Mouse (Mus musculus): ENCODE results near the gene Ctnna2. TPM values are rescaled to one million over a fixed set of nuclear protein-coding genes. Genes with fewer than 3 reads are reported as not detected.

Gene Ctnna2
- total and polyA plus RNA-seq, 2 experiments from 2014 or later = 91.5 to 243 TPM

GRCm38 (mm10) chr6:77951276-77951675 lies 28.2 kb downstream of the Ctnna2 start:
- Histone ChIP-seq H3K9me3 (ENCODE audit: low read length) (no peaks in the 10 kb centered on the region), H3K4me1 (ENCODE audit: insufficient read depth) (no peaks in the 10 kb centered on the region), H3K9ac (no peak overlapping the region), H3K4me2 (ENCODE audit: low read depth) (no peak overlapping the region), H3K36me3 (ENCODE audit: insufficient read depth) (no peaks in the 10 kb centered on the region), H3K4me3 (ENCODE audit: low read depth, low read length) (no peak overlapping the region), H3K27ac (ENCODE audit: low read depth, low read length) (no peak overlapping the region), H3K27me3 (ENCODE audit: insufficient read depth, low read length) (no peaks in the 10 kb centered on the region)
- ATAC-seq = no peak
- no peak for DNase-seq
- TF ChIP-seq CTCF (IDR thresholded peaks at IDR 0.05; ENCODE audit: low read depth) = no peak
- 52% methylated on average over 4 of the region's 4 CpGs for WGBS

- Histone ChIP-seq H3K4me2 (ENCODE audit: low read depth) (no peak overlapping the region), H3K9me3 (ENCODE audit: low read length) (no peaks in the 10 kb centered on the region), H3K27ac (ENCODE audit: low read depth, low read length) (no peak overlapping the region), H3K36me3 (ENCODE audit: insufficient read depth) (no peaks in the 10 kb centered on the region), H3K4me1 (ENCODE audit: insufficient read depth) (no peaks in the 10 kb centered on the region), H3K9ac (no peak overlapping the region), H3K4me3 (ENCODE audit: low read depth, low read length) (no peak overlapping the region), H3K27me3 (ENCODE audit: insufficient read depth, low read length) (no peaks in the 10 kb centered on the region)
- WGBS = 76% methylated on average over 2 of the region's 2 CpGs
- DNase-seq = no peak
- TF ChIP-seq CTCF (IDR thresholded peaks at IDR 0.05; ENCODE audit: low read depth) = no peak
- ATAC-seq = no peak
Observed at GRCm38 (mm10) chr6:77950690-77951089, 28.8 kb downstream of the Ctnna2 start.

- H3K4me1 ChIP-seq (ENCODE audit: insufficient read depth) = no peaks in the 10 kb centered on the region
- 76% methylated on average over 3 of the region's 3 CpGs for WGBS
- no peak for TF ChIP-seq CTCF (IDR thresholded peaks at IDR 0.05; ENCODE audit: low read depth)
- H3K4me3 ChIP-seq (ENCODE audit: low read depth, low read length) = no peak overlapping the region
- no peak overlapping the region for H3K4me2 ChIP-seq (ENCODE audit: low read depth)
- ATAC-seq (no peak), DNase-seq (no peak)
- no peak overlapping the region for H3K27ac ChIP-seq (ENCODE audit: low read depth, low read length)
- H3K27me3 ChIP-seq (ENCODE audit: insufficient read depth, low read length) = no peaks in the 10 kb centered on the region
- no peaks in the 10 kb centered on the region for H3K36me3 ChIP-seq (ENCODE audit: insufficient read depth)
- no peak overlapping the region for H3K9ac ChIP-seq
- H3K9me3 ChIP-seq (ENCODE audit: low read length) = no peaks in the 10 kb centered on the region
Observed at GRCm38 (mm10) chr6:77929375-77929774, 50.1 kb downstream of the Ctnna2 start.

- WGBS = 98% methylated on average over 2 of the region's 2 CpGs
- H3K27ac ChIP-seq (ENCODE audit: low read depth, low read length) = no peak overlapping the region
- no peak overlapping the region for H3K9ac ChIP-seq
- no peaks in the 10 kb centered on the region for H3K4me1 ChIP-seq (ENCODE audit: insufficient read depth)
- ATAC-seq (no peak), DNase-seq (no peak)
- no peak overlapping the region for H3K4me2 ChIP-seq (ENCODE audit: low read depth)
- H3K36me3 ChIP-seq (ENCODE audit: insufficient read depth) = no peaks in the 10 kb centered on the region
- no peak overlapping the region for H3K4me3 ChIP-seq (ENCODE audit: low read depth, low read length)
- H3K9me3 ChIP-seq (ENCODE audit: low read length) = no peaks in the 10 kb centered on the region
- no peak for TF ChIP-seq CTCF (IDR thresholded peaks at IDR 0.05; ENCODE audit: low read depth)
- H3K27me3 ChIP-seq (ENCODE audit: insufficient read depth, low read length) = no peaks in the 10 kb centered on the region
Observed at GRCm38 (mm10) chr6:77873150-77873549, 106.3 kb downstream of the Ctnna2 start.

GRCm38 (mm10) chr6:77869313-77869712 lies 110.2 kb downstream of the Ctnna2 start:
- Histone ChIP-seq H3K27ac (ENCODE audit: low read depth, low read length) (no peak overlapping the region), H3K9ac (no peak overlapping the region), H3K4me1 (ENCODE audit: insufficient read depth) (no peaks in the 10 kb centered on the region), H3K4me2 (ENCODE audit: low read depth) (no peak overlapping the region), H3K36me3 (ENCODE audit: insufficient read depth) (no peaks in the 10 kb centered on the region), H3K4me3 (ENCODE audit: low read depth, low read length) (no peak overlapping the region), H3K9me3 (ENCODE audit: low read length) (no peaks in the 10 kb centered on the region), H3K27me3 (ENCODE audit: insufficient read depth, low read length) (no peaks in the 10 kb centered on the region)
- no peak for TF ChIP-seq CTCF (IDR thresholded peaks at IDR 0.05; ENCODE audit: low read depth)
- 43% methylated on average over 2 of the region's 2 CpGs for WGBS
- no peak for ATAC-seq
- DNase-seq = peak; percentile 16

GRCm38 (mm10) chr6:77868119-77868518 lies 111.4 kb downstream of the Ctnna2 start:
- WGBS = 57% methylated on average over 3 of the region's 3 CpGs
- H3K27me3 ChIP-seq (ENCODE audit: insufficient read depth, low read length) = no peaks in the 10 kb centered on the region
- TF ChIP-seq CTCF (IDR thresholded peaks at IDR 0.05; ENCODE audit: low read depth) = no peak
- H3K9ac ChIP-seq = no peak overlapping the region
- H3K27ac ChIP-seq (ENCODE audit: low read depth, low read length) = no peak overlapping the region
- ATAC-seq (no peak), DNase-seq (no peak)
- H3K4me1 ChIP-seq (ENCODE audit: insufficient read depth) = no peaks in the 10 kb centered on the region
- H3K4me2 ChIP-seq (ENCODE audit: low read depth) = no peak overlapping the region
- no peak overlapping the region for H3K4me3 ChIP-seq (ENCODE audit: low read depth, low read length)
- no peaks in the 10 kb centered on the region for H3K9me3 ChIP-seq (ENCODE audit: low read length)
- no peaks in the 10 kb centered on the region for H3K36me3 ChIP-seq (ENCODE audit: insufficient read depth)

GRCm38 (mm10) chr6:77863379-77863778 lies 116.1 kb downstream of the Ctnna2 start:
- Histone ChIP-seq H3K36me3 (ENCODE audit: insufficient read depth) (no peaks in the 10 kb centered on the region), H3K9me3 (ENCODE audit: low read length) (no peaks in the 10 kb centered on the region), H3K27ac (ENCODE audit: low read depth, low read length) (no peak overlapping the region), H3K4me1 (ENCODE audit: insufficient read depth) (no peaks in the 10 kb centered on the region), H3K4me2 (ENCODE audit: low read depth) (no peak overlapping the region), H3K9ac (no peak overlapping the region), H3K27me3 (ENCODE audit: insufficient read depth, low read length) (no peaks in the 10 kb centered on the region), H3K4me3 (ENCODE audit: low read depth, low read length) (no peak overlapping the region)
- ATAC-seq (peak; percentile 32; the same call in 1 of the 2 replicates), DNase-seq (no peak)
- 75% methylated on average over 2 of the region's 2 CpGs for WGBS
- TF ChIP-seq CTCF (IDR thresholded peaks at IDR 0.05; ENCODE audit: low read depth) = no peak

GRCm38 (mm10) chr6:77862781-77863180 lies 116.7 kb downstream of the Ctnna2 start:
- Histone ChIP-seq H3K4me1 (ENCODE audit: insufficient read depth) (no peaks in the 10 kb centered on the region), H3K9ac (no peak overlapping the region), H3K27me3 (ENCODE audit: insufficient read depth, low read length) (no peaks in the 10 kb centered on the region), H3K27ac (ENCODE audit: low read depth, low read length) (no peak overlapping the region), H3K4me2 (ENCODE audit: low read depth) (no peak overlapping the region), H3K9me3 (ENCODE audit: low read length) (no peaks in the 10 kb centered on the region), H3K4me3 (ENCODE audit: low read depth, low read length) (no peak overlapping the region), H3K36me3 (ENCODE audit: insufficient read depth) (no peaks in the 10 kb centered on the region)
- peak; percentile 91 for ATAC-seq
- DNase-seq = peak; percentile 64
- TF ChIP-seq CTCF (IDR thresholded peaks at IDR 0.05; ENCODE audit: low read depth) = no peak
- 72% methylated on average over 6 of the region's 6 CpGs for WGBS
